Mouse (Mus musculus) midbrain, embryonic 12.5 days (tissue): ENCODE data around the gene 5031439G07Rik. TPM values are rescaled to one million over a fixed set of nuclear protein-coding genes. Genes with fewer than 3 reads are reported as not detected.

Experiments
- ATAC-seq: fragments of 200-750 bp; cut with Nextera tagmentation; 2 replicates; pipeline ENCODE4 v1.8.0; 2017; ENCODE audit warnings: low read depth, moderate TSS enrichment, moderate library complexity; ENCODE audit not compliant: low FRiP score
- H3K27ac ChIP-seq: fragments of 300-500 bp; sonication (generic); replicated peaks from 2 replicates; pipeline ENCODE4 v1.5.1; 2016; ENCODE audit warnings: mild to moderate bottlenecking
- H3K27me3 ChIP-seq: fragments of 300-500 bp; sonication (generic); 2 replicates; pipeline ENCODE4 v1.6.1; 2016; ENCODE audit warnings: mild to moderate bottlenecking
- H3K36me3 ChIP-seq: fragments of 300-500 bp; sonication (generic); 2 replicates; pipeline ENCODE4 v1.6.1; 2016
- H3K4me1 ChIP-seq: fragments of 300-500 bp; sonication (generic); 2 replicates; pipeline ENCODE4 v1.6.1; 2016
- H3K4me2 ChIP-seq: fragments of 300-500 bp; sonication (generic); replicated peaks from 2 replicates; pipeline ENCODE4 v1.6.1; 2016; ENCODE audit warnings: mild to moderate bottlenecking, moderate library complexity
- H3K4me3 ChIP-seq: fragments of 300-500 bp; sonication (generic); 2 replicates; pipeline ENCODE4 v1.5.1; 2016; ENCODE audit warnings: mild to moderate bottlenecking
- H3K9ac ChIP-seq: fragments of 300-500 bp; sonication (generic); replicated peaks from 2 replicates; pipeline ENCODE4 v1.6.1; 2016; ENCODE audit warnings: mild to moderate bottlenecking, moderate library complexity
- H3K9me3 ChIP-seq: fragments of 300-500 bp; sonication (generic); 2 replicates; pipeline ENCODE4 v1.6.1; 2016; ENCODE audit warnings: mild to moderate bottlenecking
- WGBS: fragments of 180-500 bp; shearing (Covaris S2); methylation state at CpG from one replicate; pipeline ENCODE4 v1.1.7; 2016; 5-methylcytosine and 5-hydroxymethylcytosine counted together
- polyA plus RNA-seq: library from polyadenylated mRNA; unstranded; fragments of >200 nt; fragmentation: Nextera tagmentation; extraction: Ambion mirVana; gene quantifications from 2 replicates; pipeline ENCODE4 v1.2.1, GENCODE M21; 2016

The 5031439G07Rik gene
- polyA plus RNA-seq, 1 experiment from 2014 or later: 15.5 TPM

DNA sequence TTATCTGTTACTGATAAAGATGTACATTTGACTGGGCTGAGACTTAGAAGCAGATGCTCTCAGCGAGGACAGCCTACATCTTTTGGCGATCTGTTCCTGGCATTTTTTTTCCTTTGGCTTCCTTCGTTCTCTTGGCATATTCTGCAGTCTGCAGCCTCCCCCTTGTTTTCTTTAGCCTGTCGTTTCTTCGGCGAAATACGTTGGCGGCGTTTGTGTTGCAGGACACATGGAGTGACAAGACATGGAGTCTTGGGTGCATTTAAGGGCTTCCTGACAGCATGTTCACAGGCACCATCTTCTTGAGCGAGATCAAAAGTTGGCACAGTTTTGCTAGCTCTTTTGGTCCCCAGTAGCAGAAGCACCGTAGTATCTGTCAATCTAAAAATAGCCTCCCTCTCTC, 27.4 kb upstream of the 5031439G07Rik start:
- H3K9ac ChIP-seq: no peak overlapping the region
- H3K4me2 ChIP-seq: no peak overlapping the region
- 87% methylated on average over 11 of the region's 11 CpGs for WGBS
- no peak for ATAC-seq
- H3K9me3 ChIP-seq: no peaks in the 10 kb centered on the region
- no peaks in the 10 kb centered on the region for H3K36me3 ChIP-seq
- H3K4me1 ChIP-seq: peaks cover 10% of the 10 kb centered on the region; the same call in 1 of the 2 replicates
- no peak overlapping the region for H3K4me3 ChIP-seq
- H3K27ac ChIP-seq: no peak overlapping the region
- H3K27me3 ChIP-seq: peaks cover 25% of the 10 kb centered on the region

DNA sequence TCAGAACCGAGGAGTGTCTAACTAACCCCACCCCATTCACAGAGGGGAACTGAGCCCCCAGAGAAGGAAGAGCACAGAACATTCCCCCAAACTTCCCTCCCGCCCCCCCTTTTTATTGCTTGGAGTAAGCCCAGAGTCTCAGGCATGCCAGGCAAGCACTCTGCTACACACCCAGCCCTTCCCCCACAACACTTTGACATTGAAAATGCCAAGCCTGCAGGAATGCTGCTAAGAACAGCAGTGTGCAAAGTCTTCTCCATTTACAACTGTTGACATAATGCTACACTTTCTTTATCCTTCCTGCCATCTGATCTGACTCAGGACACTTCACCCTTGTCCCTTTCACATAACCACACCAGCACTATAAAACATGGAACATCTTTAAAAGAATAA, 24.3 kb upstream of the 5031439G07Rik start:
- Histone ChIP-seq H3K4me1 (peaks cover 7% of the 10 kb centered on the region; the same call in 1 of the 2 replicates), H3K27ac (no peak overlapping the region), H3K27me3 (peaks cover 18% of the 10 kb centered on the region), H3K36me3 (no peaks in the 10 kb centered on the region), H3K4me3 (no peak overlapping the region), H3K9ac (no peak overlapping the region), H3K9me3 (no peaks in the 10 kb centered on the region), H3K4me2 (no peak overlapping the region)
- no peak for ATAC-seq
- 47% methylated on average over 2 of the region's 2 CpGs for WGBS

DNA sequence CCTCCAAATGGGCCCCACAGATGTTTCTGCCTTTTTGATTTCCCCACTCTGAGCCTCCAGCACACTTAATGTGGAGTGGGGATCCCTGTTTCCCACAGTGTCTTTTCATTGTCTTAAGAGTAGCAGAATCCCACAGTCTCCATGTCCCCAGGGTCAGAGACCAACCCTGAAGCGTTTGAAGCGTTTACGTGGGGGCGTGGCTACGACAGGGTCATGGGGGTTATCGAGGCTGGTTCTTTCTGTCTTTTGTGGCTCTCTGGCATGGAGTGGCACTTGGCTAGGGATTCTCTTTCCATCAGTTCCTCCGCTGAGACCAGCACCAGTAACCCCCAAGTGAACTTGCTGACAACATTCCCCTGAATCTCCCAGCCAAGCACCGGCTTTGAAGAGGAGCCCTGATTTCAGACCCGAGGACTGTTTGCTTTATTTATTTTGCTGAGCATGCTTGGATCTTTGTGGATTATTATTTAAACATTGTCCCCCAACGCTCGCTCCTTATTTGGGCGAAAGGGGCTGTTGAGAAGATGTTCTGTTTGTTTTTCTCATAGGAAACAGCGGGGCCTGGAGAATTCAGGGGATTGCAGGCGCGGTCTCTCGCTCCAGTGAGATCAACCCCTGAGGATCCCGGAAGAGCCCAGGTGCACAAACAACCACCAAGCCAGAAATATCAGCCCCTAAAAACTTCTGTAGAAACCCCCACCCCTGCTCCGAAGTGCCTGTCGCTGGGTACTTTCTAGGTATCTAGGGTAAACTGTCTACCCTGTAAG, 23.7 kb upstream of the 5031439G07Rik start:
- Histone ChIP-seq H3K4me3 (no peak overlapping the region), H3K36me3 (no peaks in the 10 kb centered on the region), H3K9ac (no peak overlapping the region), H3K9me3 (no peaks in the 10 kb centered on the region), H3K27me3 (peaks cover 13% of the 10 kb centered on the region), H3K4me2 (no peak overlapping the region), H3K27ac (no peak overlapping the region), H3K4me1 (peaks cover 4% of the 10 kb centered on the region; the same call in 1 of the 2 replicates)
- no peak for ATAC-seq
- 34% methylated on average over 19 of the region's 19 CpGs for WGBS

GRCm38 (mm10) chr15:85009666-85010065, 21.3 kb upstream of the 5031439G07Rik start:
- no peak for ATAC-seq
- no peak overlapping the region for H3K4me2 ChIP-seq
- H3K9ac ChIP-seq: no peak overlapping the region
- H3K4me1 ChIP-seq: peaks cover 6% of the 10 kb centered on the region; the same call in 1 of the 2 replicates
- no peaks in the 10 kb centered on the region for H3K36me3 ChIP-seq
- no peaks in the 10 kb centered on the region for H3K9me3 ChIP-seq
- H3K4me3 ChIP-seq: no peak overlapping the region
- H3K27ac ChIP-seq: no peak overlapping the region
- WGBS: 88% methylated on average over 8 of the region's 8 CpGs
- H3K27me3 ChIP-seq: no peaks in the 10 kb centered on the region

- H3K4me2 ChIP-seq: no peak overlapping the region
- H3K27ac ChIP-seq: no peak overlapping the region
- H3K9me3 ChIP-seq: no peaks in the 10 kb centered on the region
- no peak for ATAC-seq
- 18% methylated on average over 29 of the region's 29 CpGs for WGBS
- no peak overlapping the region for H3K9ac ChIP-seq
- peaks cover 25% of the 10 kb centered on the region for H3K27me3 ChIP-seq
- no peak overlapping the region for H3K4me3 ChIP-seq
- no peaks in the 10 kb centered on the region for H3K4me1 ChIP-seq
- H3K36me3 ChIP-seq: no peaks in the 10 kb centered on the region
These were observed 12.9 kb upstream of the 5031439G07Rik start for GRCm38 (mm10) chr15:85000984-85001982.

DNA sequence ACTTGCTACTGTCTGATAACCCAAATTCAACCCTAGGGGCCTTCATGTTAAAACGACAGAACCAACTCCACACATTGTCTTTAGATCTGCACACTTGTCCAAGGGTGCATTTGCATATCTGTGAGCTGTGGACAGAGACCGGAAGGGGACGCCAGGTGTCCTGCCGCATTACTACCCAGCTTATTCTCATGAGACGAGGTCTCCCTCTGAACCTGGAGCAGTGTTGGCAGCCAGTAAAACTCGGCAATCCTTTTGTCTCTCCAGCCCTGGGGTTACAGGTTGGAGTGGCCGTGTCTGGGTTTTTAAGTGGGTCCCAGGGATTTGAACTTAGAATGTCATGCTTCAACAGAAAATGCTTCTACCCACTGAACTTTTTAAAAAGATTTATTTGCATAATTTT, 11.6 kb upstream of the 5031439G07Rik start:
- peaks cover 6% of the 10 kb centered on the region; the same call in 1 of the 2 replicates for H3K4me1 ChIP-seq
- no peak overlapping the region for H3K27ac ChIP-seq
- H3K27me3 ChIP-seq: peaks cover 25% of the 10 kb centered on the region
- H3K9ac ChIP-seq: no peak overlapping the region
- WGBS: 70% methylated on average over 7 of the region's 7 CpGs
- no peak for ATAC-seq
- H3K4me2 ChIP-seq: no peak overlapping the region
- no peaks in the 10 kb centered on the region for H3K9me3 ChIP-seq
- no peaks in the 10 kb centered on the region for H3K36me3 ChIP-seq
- no peak overlapping the region for H3K4me3 ChIP-seq

- 81% methylated on average over 14 of the region's 14 CpGs for WGBS
- H3K9ac ChIP-seq: no peak overlapping the region
These were observed 9.6 kb upstream of the 5031439G07Rik start for GRCm38 (mm10) chr15:84997768-84998454.

GRCm38 (mm10) chr15:84995967-84996366, 7.6 kb upstream of the 5031439G07Rik start:
- Histone ChIP-seq H3K4me1 (peaks cover 6% of the 10 kb centered on the region; the same call in 1 of the 2 replicates), H3K36me3 (no peaks in the 10 kb centered on the region), H3K27ac (no peak overlapping the region), H3K4me2 (no peak overlapping the region), H3K9me3 (no peaks in the 10 kb centered on the region), H3K9ac (no peak overlapping the region), H3K27me3 (peaks cover 8% of the 10 kb centered on the region; the same call in 1 of the 2 replicates), H3K4me3 (no peak overlapping the region)
- no peak for ATAC-seq
- 0% methylated on average over 1 of the region's 1 CpGs for WGBS

More at GRCm38 (mm10) chr15:84997768-84998454, 9.6 kb upstream of the 5031439G07Rik start:
- Histone ChIP-seq H3K27me3 (peaks cover 25% of the 10 kb centered on the region), H3K27ac (no peak overlapping the region), H3K36me3 (no peaks in the 10 kb centered on the region), H3K4me2 (no peak overlapping the region), H3K9me3 (no peaks in the 10 kb centered on the region), H3K4me3 (no peak overlapping the region), H3K4me1 (peaks cover 6% of the 10 kb centered on the region; the same call in 1 of the 2 replicates)
- no peak for ATAC-seq

DNA sequence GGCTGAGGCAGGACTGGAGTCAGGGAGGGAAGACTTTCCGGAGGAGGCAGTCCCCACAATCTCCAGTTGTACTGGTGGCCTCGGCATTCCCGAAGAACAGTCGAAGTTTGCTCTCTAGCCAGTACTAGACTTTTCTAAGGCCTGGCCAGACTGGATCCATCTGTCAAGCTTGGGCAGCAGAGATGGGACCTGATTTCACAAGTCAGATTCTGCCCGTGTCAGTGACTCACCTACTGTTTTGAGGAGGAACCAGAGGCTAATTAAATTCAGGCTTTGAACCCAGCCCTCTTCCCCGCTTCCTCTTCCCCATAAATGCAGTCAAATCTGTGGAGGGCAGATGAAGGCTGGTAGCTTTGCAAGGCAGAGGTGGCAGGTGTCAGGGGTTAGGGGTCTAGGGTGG, 6.7 kb upstream of the 5031439G07Rik start:
- WGBS: 47% methylated on average over 6 of the region's 6 CpGs
- Histone ChIP-seq H3K27ac (no peak overlapping the region), H3K9ac (no peak overlapping the region), H3K4me1 (peaks cover 6% of the 10 kb centered on the region; the same call in 1 of the 2 replicates), H3K36me3 (no peaks in the 10 kb centered on the region), H3K4me2 (no peak overlapping the region), H3K27me3 (peaks cover 3% of the 10 kb centered on the region; the same call in 1 of the 2 replicates), H3K4me3 (no peak overlapping the region), H3K9me3 (no peaks in the 10 kb centered on the region)
- ATAC-seq: no peak

DNA sequence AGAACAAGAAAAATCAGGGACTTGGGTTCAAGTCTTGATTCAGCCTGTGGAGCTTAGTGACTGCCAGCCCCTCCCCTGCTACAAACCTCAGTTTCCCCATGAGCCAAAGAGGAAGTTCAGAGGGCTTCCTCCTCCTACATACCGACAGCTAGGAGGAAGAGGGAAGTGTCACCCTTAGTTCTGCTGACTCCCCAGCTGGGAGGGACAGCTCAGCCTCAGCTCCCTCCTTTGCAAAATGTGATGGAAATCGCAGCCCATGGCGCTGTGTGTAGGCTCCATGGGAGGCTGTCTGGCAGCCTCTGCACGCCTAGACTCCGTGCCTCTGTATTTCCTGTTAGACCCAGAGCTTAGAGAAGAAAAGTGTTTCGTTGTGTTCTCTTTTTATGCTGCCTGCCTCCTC, 6.1 kb upstream of the 5031439G07Rik start:
- WGBS: 37% methylated on average over 6 of the region's 6 CpGs
- Histone ChIP-seq H3K27me3 (peaks cover 3% of the 10 kb centered on the region; the same call in 1 of the 2 replicates), H3K36me3 (no peaks in the 10 kb centered on the region), H3K9ac (no peak overlapping the region), H3K4me2 (no peak overlapping the region), H3K4me1 (peaks cover 9% of the 10 kb centered on the region; the same call in 1 of the 2 replicates), H3K9me3 (no peaks in the 10 kb centered on the region), H3K27ac (no peak overlapping the region), H3K4me3 (no peak overlapping the region)
- ATAC-seq: no peak

DNA sequence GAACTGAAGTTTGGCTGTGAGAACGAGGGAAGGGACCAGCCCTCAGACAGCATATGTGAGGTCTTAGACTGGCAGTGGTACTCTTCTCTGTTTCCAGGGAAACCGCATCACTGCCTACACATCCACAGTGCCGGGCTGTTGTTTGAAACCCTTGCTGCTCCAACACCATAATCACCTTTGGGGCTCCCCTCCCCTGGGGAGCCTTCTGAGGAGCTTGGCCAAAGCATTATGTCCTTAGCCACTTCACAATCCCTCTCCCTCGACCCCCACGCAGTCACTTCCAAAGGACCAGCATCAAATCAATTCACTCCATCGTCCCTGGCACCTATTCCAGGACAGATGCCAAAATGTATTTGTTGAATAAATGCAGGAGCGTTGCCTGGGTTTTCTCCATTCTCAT, 1.4 kb upstream of the 5031439G07Rik start:
- Histone ChIP-seq H3K36me3 (no peaks in the 10 kb centered on the region), H3K4me3 (no peak overlapping the region), H3K9ac (no peak overlapping the region; the same call in 1 of the 2 replicates), H3K27me3 (peaks cover 8% of the 10 kb centered on the region), H3K27ac (no peak overlapping the region), H3K4me1 (peaks cover 34% of the 10 kb centered on the region), H3K9me3 (no peaks in the 10 kb centered on the region), H3K4me2 (no peak overlapping the region)
- 45% methylated on average over 7 of the region's 7 CpGs for WGBS
- no peak for ATAC-seq
